Mouse (Mus musculus) T-helper 17 cell (primary cell): Measurements from ENCODE around the gene Scgb1b29.

Experiments
- in situ Hi-C, 2 experiments: fragments of 300-600 bp; cut with MboI, MseI; formaldehyde crosslinking; loops; 1 replicate in 1 of 2; 2 replicates in 1 of 2; pipeline ENCODE4 v1.15.1; 2025; ENCODE audit warnings: high pct_unique_total_duplicates in 2 of 2

Scgb1b29 gene

DNA sequence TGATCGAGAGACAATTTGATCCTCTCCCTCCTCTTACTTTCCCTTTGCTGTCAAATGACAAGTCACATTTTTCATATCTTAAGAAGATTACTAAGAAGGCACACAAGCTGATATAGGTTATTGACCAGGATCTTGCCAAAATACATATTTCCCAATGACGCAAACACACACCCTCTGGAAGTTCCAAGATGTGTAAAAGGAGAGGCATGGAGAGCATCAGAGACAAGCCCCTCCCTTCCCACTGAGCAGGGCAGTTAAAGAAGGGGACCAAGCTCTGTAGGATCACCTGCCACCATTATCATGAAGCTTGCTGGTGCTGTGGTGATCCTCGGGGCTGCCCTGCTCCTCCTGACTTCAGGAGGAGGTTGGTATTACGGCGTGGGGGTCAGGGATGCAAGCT lies at the start of gene Scgb1b29:
TSS of gene Scgb1b29 (plus strand) at position 301 of the 400 bp plus-strand sequence.
- in situ Hi-C loops = loop anchor here (5.0 kb wide), 2 partner anchors 729 to 936 kb away; partner anchors contain the start of gene Scgb1b7 (in 1 of the 2)

DNA sequence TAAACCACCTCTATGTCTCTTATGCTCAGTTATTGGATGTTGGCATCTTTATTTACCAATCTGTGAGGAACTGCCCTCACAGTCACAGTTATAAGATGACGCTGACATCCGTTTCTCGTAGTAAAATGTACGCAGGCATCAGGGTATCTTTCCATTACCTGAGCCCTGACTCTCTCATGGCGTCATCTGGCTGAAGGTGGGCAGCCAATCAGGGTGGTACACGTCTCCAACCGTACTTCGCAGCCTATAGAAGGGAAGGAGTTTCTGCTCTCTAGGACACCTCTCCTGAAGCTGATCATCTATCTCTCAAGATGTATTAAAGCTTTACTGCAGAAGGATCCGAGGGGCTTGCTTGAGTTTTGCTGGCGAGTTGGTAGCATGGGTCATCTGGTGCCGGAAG lies 12.7 kb upstream of the Scgb1b29 start:
- in situ Hi-C loops = loop anchor here (5.0 to 10.0 kb wide), 2 partner anchors 736 to 916 kb away; no protein-coding TSS in a partner anchor
